Mouse (Mus musculus) thymus, adult 2 months (tissue): ENCODE data around the gene Zcchc24.

Experiments
- CTCF ChIP-seq: fragments of 200-500 bp; IDR thresholded peaks from 2 replicates; pipeline ENCODE4 v1.5.1; 2012; ENCODE audit warnings: mild to moderate bottlenecking, control low read depth, low read length, moderate library complexity, borderline replicate concordance; ENCODE audit not compliant: control insufficient read depth, poor library complexity, insufficient read depth; ENCODE audit errors: extremely low read depth
- POLR2A ChIP-seq: fragments of 200-500 bp; IDR thresholded peaks from 2 replicates; pipeline ENCODE4 v1.6.1; 2012; ENCODE audit warnings: mild to moderate bottlenecking, low read length, control low read depth, moderate library complexity; ENCODE audit not compliant: control insufficient read depth, poor library complexity, insufficient read depth; ENCODE audit errors: extremely low read depth

DNA sequence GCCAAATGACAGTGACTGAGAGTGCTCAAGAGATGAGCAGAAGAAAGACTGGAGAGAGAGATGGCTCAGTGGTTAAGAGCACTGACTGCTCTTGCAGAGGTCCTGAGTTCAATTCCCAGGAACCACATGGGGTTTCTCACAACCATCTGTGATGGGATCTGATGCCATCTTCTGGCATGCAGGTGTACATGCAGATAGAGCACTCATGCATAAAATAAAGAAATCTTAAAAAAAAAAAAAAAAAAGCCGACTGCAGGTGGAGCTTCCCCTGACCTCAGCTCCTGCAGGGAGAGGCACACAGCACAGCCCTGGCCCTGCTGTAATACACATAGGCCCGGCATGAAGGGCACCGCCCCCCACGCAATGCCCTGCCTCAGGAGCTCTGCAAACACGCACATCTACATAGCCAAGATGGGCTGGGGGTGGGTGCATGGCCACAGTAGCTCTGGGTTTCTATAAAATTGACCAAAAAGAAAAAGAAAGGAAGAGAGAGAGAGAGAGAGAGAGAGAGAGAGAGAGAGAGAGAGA is 26.9 kb downstream of the Zcchc24 start:
- TF ChIP-seq POLR2A: no peak
- TF ChIP-seq CTCF: no peak
